Mouse (Mus musculus): ENCODE data around the gene Krt13. TPM values are rescaled to one million over a fixed set of nuclear protein-coding genes. Genes with fewer than 3 reads are reported as not detected.

Krt13 gene
- polyA plus RNA-seq, 1 experiment from 2014 or later: 0.26 TPM

GRCm38 (mm10) chr11:100124901-100125300 lies 3.5 kb upstream of the Krt13 start:
- WGBS: 79% methylated on average over 7 of the region's 7 CpGs
- Histone ChIP-seq H3K4me3 (ENCODE audit: low read length) (no peak overlapping the region), H3K36me3 (ENCODE audit: control insufficient read depth, insufficient read depth, low read length) (no peaks in the 10 kb centered on the region), H3K27me3 (replicated peaks; ENCODE audit: control insufficient read depth, insufficient read depth, low read length) (no peaks in the 10 kb centered on the region), H3K4me2 (ENCODE audit: low read length) (no peak overlapping the region), H3K9me3 (ENCODE audit: control insufficient read depth, low read length) (no peaks in the 10 kb centered on the region), H3K9ac (ENCODE audit: low read depth, low read length) (no peak overlapping the region), H3K4me1 (ENCODE audit: control insufficient read depth, insufficient read depth, low read depth, low read length) (no peaks in the 10 kb centered on the region), H3K27ac (ENCODE audit: low read depth, low read length) (no peak overlapping the region)
- ATAC-seq: no peak

GRCm38 (mm10) chr11:100120331-100120730 lies 1.0 kb downstream of the Krt13 start:
- Histone ChIP-seq H3K4me2 (ENCODE audit: low read length) (no peak overlapping the region), H3K9ac (ENCODE audit: low read depth, low read length) (no peak overlapping the region), H3K4me3 (ENCODE audit: low read length) (no peak overlapping the region), H3K27me3 (replicated peaks; ENCODE audit: control insufficient read depth, insufficient read depth, low read length) (no peaks in the 10 kb centered on the region), H3K27ac (ENCODE audit: low read depth, low read length) (no peak overlapping the region), H3K9me3 (ENCODE audit: control insufficient read depth, low read length) (no peaks in the 10 kb centered on the region), H3K4me1 (ENCODE audit: control insufficient read depth, insufficient read depth, low read depth, low read length) (no peaks in the 10 kb centered on the region), H3K36me3 (ENCODE audit: control insufficient read depth, insufficient read depth, low read length) (no peaks in the 10 kb centered on the region)
- 90% methylated on average over 5 of the region's 5 CpGs for WGBS
- ATAC-seq: no peak

- 80% methylated on average over 2 of the region's 2 CpGs for WGBS
Observed at GRCm38 (mm10) chr11:100113742-100114029, 7.7 kb downstream of the Krt13 start.

GRCm38 (mm10) chr11:100112935-100113741 lies 8.2 kb downstream of the Krt13 start:
- WGBS: 84% methylated on average over 11 of the region's 11 CpGs
- Histone ChIP-seq H3K27me3 (replicated peaks; ENCODE audit: control insufficient read depth, insufficient read depth, low read length) (no peaks in the 10 kb centered on the region), H3K4me3 (ENCODE audit: low read length) (no peak overlapping the region), H3K9me3 (ENCODE audit: control insufficient read depth, low read length) (no peaks in the 10 kb centered on the region), H3K36me3 (ENCODE audit: control insufficient read depth, insufficient read depth, low read length) (no peaks in the 10 kb centered on the region), H3K9ac (ENCODE audit: low read depth, low read length) (no peak overlapping the region), H3K4me2 (ENCODE audit: low read length) (no peak overlapping the region), H3K4me1 (ENCODE audit: control insufficient read depth, insufficient read depth, low read depth, low read length) (no peaks in the 10 kb centered on the region), H3K27ac (ENCODE audit: low read depth, low read length) (no peak overlapping the region)
- ATAC-seq: no peak

More at GRCm38 (mm10) chr11:100113742-100114029, 7.7 kb downstream of the Krt13 start:
- no peak overlapping the region for H3K4me3 ChIP-seq (ENCODE audit: low read length)
- H3K9ac ChIP-seq (ENCODE audit: low read depth, low read length): no peak overlapping the region
- no peaks in the 10 kb centered on the region for H3K27me3 ChIP-seq (replicated peaks; ENCODE audit: control insufficient read depth, insufficient read depth, low read length)
- H3K4me1 ChIP-seq (ENCODE audit: control insufficient read depth, insufficient read depth, low read depth, low read length): no peaks in the 10 kb centered on the region
- no peak for ATAC-seq
- H3K9me3 ChIP-seq (ENCODE audit: control insufficient read depth, low read length): no peaks in the 10 kb centered on the region
- H3K4me2 ChIP-seq (ENCODE audit: low read length): no peak overlapping the region
- H3K36me3 ChIP-seq (ENCODE audit: control insufficient read depth, insufficient read depth, low read length): no peaks in the 10 kb centered on the region
- H3K27ac ChIP-seq (ENCODE audit: low read depth, low read length): no peak overlapping the region

GRCm38 (mm10) chr11:100105576-100106122 lies 15.7 kb downstream of the Krt13 start, which contains the start of gene Krt36:
Gene Krt36, minus strand, starts transcription at chr11:100105626.
- 88% methylated on average over 6 of the region's 6 CpGs for WGBS
- Histone ChIP-seq H3K4me1 (ENCODE audit: control insufficient read depth, insufficient read depth, low read depth, low read length) (no peaks in the 10 kb centered on the region), H3K36me3 (ENCODE audit: control insufficient read depth, insufficient read depth, low read length) (no peaks in the 10 kb centered on the region), H3K27me3 (replicated peaks; ENCODE audit: control insufficient read depth, insufficient read depth, low read length) (no peaks in the 10 kb centered on the region), H3K4me3 (ENCODE audit: low read length) (no peak within 1 kb of the TSS), H3K9me3 (ENCODE audit: control insufficient read depth, low read length) (no peaks in the 10 kb centered on the region), H3K27ac (ENCODE audit: low read depth, low read length) (no peak within 1 kb of the TSS), H3K9ac (ENCODE audit: low read depth, low read length) (no peak within 1 kb of the TSS), H3K4me2 (ENCODE audit: low read length) (no peak within 1 kb of the TSS)
- no peak for ATAC-seq

- no peak overlapping the region for H3K4me3 ChIP-seq (ENCODE audit: low read length)
- no peak overlapping the region for H3K4me2 ChIP-seq (ENCODE audit: low read length)
- H3K9me3 ChIP-seq (ENCODE audit: control insufficient read depth, low read length): no peaks in the 10 kb centered on the region
- no peaks in the 10 kb centered on the region for H3K4me1 ChIP-seq (ENCODE audit: control insufficient read depth, insufficient read depth, low read depth, low read length)
- no peak overlapping the region for H3K9ac ChIP-seq (ENCODE audit: low read depth, low read length)
- H3K36me3 ChIP-seq (ENCODE audit: control insufficient read depth, insufficient read depth, low read length): no peaks in the 10 kb centered on the region
- H3K27ac ChIP-seq (ENCODE audit: low read depth, low read length): no peak overlapping the region
- no peak for ATAC-seq
- no peaks in the 10 kb centered on the region for H3K27me3 ChIP-seq (replicated peaks; ENCODE audit: control insufficient read depth, insufficient read depth, low read length)
- 67% methylated on average over 15 of the region's 15 CpGs for WGBS
Observed at GRCm38 (mm10) chr11:100102693-100103429, 18.5 kb downstream of the Krt13 start.

GRCm38 (mm10) chr11:100100391-100100790 lies 21.0 kb downstream of the Krt13 start:
- no peaks in the 10 kb centered on the region for H3K9me3 ChIP-seq (ENCODE audit: control insufficient read depth, low read length)
- WGBS: 85% methylated on average over 4 of the region's 4 CpGs
- no peak overlapping the region for H3K9ac ChIP-seq (ENCODE audit: low read depth, low read length)
- no peak for ATAC-seq
- no peak overlapping the region for H3K27ac ChIP-seq (ENCODE audit: low read depth, low read length)
- no peaks in the 10 kb centered on the region for H3K36me3 ChIP-seq (ENCODE audit: control insufficient read depth, insufficient read depth, low read length)
- no peak overlapping the region for H3K4me3 ChIP-seq (ENCODE audit: low read length)
- no peaks in the 10 kb centered on the region for H3K4me1 ChIP-seq (ENCODE audit: control insufficient read depth, insufficient read depth, low read depth, low read length)
- H3K27me3 ChIP-seq (replicated peaks; ENCODE audit: control insufficient read depth, insufficient read depth, low read length): no peaks in the 10 kb centered on the region
- no peak overlapping the region for H3K4me2 ChIP-seq (ENCODE audit: low read length)

- WGBS: 76% methylated on average over 9 of the region's 9 CpGs
- H3K36me3 ChIP-seq (ENCODE audit: control insufficient read depth, insufficient read depth, low read length): no peaks in the 10 kb centered on the region
- no peaks in the 10 kb centered on the region for H3K27me3 ChIP-seq (replicated peaks; ENCODE audit: control insufficient read depth, insufficient read depth, low read length)
- no peak overlapping the region for H3K9ac ChIP-seq (ENCODE audit: low read depth, low read length)
- H3K4me2 ChIP-seq (ENCODE audit: low read length): no peak overlapping the region
- H3K9me3 ChIP-seq (ENCODE audit: control insufficient read depth, low read length): no peaks in the 10 kb centered on the region
- ATAC-seq: no peak
- H3K4me1 ChIP-seq (ENCODE audit: control insufficient read depth, insufficient read depth, low read depth, low read length): no peaks in the 10 kb centered on the region
- H3K4me3 ChIP-seq (ENCODE audit: low read length): no peak overlapping the region
- H3K27ac ChIP-seq (ENCODE audit: low read depth, low read length): no peak overlapping the region
Observed at GRCm38 (mm10) chr11:100097819-100098218, 23.5 kb downstream of the Krt13 start.

- WGBS: 84% methylated on average over 9 of the region's 9 CpGs
- Histone ChIP-seq H3K27me3 (replicated peaks; ENCODE audit: control insufficient read depth, insufficient read depth, low read length) (no peaks in the 10 kb centered on the region), H3K9me3 (ENCODE audit: control insufficient read depth, low read length) (no peaks in the 10 kb centered on the region), H3K36me3 (ENCODE audit: control insufficient read depth, insufficient read depth, low read length) (no peaks in the 10 kb centered on the region), H3K4me3 (ENCODE audit: low read length) (no peak within 1 kb of the TSS), H3K4me2 (ENCODE audit: low read length) (no peak within 1 kb of the TSS), H3K9ac (ENCODE audit: low read depth, low read length) (no peak within 1 kb of the TSS), H3K4me1 (ENCODE audit: control insufficient read depth, insufficient read depth, low read depth, low read length) (no peaks in the 10 kb centered on the region), H3K27ac (ENCODE audit: low read depth, low read length) (no peak within 1 kb of the TSS)
- ATAC-seq: no peak
Observed at GRCm38 (mm10) chr11:100096141-100096540, 25.2 kb downstream of the Krt13 start, which contains the start of gene Krt35. Gene Krt35, minus strand, starts transcription at chr11:100096241.
